Mouse (Mus musculus) erythroblast, embryonic 14.5 days (primary cell): ENCODE results near the gene Olr1.

ENCODE experiments used
- GATA1 ChIP-seq: IDR thresholded peaks from 2 replicates; pipeline ENCODE4 v1.6.1; 2012; ENCODE audit warnings: low read length, inconsistent platforms, mixed read lengths
- TAL1 ChIP-seq: IDR thresholded peaks from 3 replicates; pipeline ENCODE4 v1.6.1; 2012; ENCODE audit warnings: low read length, inconsistent platforms, mixed read lengths

GRCm38 (mm10) chr6:129534057-129534456 is 27.1 kb upstream of the Olr1 start:
- TF ChIP-seq GATA1 (no peak), TAL1 (no peak)
